Mouse (Mus musculus): ENCODE results near the gene Acp5. TPM values are rescaled to one million over a fixed set of nuclear protein-coding genes. Genes with fewer than 3 reads are reported as not detected.

Acp5 gene
- polyA plus RNA-seq, 1 experiment from 2014 or later, result 0.66 TPM

DNA sequence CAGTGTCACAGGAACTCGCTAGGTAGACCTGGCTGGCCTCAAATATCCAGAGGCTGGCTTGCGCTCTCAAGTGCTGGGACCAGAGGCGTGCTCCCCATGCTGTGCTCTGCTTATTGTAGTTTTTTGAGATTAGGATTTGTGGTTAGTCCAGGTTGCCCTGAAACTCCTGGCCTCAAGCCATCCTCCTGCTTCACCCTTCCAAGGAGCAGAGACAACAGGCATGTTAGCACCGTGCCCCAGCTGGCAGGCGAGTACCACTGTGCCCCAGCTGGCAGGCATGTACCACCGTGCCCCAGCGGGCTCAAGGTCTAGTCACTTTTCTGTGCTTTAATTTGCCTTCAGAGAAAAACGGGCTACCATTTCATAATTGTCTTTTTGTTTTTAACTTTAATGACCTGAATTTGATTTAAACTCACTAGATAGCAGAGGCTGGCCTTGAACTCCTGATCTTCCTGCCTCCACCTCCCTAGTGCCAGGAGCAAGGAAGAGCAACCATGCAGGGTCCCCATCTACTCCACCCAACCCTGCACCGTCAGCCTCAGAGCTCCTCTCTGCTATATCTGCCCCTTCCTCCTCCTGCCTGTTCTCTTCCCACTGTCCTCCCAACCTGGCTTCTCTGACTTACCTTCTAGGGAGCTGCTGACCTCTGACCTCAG is 395 bp downstream of the Acp5 start:
- Histone ChIP-seq H3K36me3 (replicated peaks) (no peaks in the 10 kb centered on the region), H3K27ac (no peak overlapping the region), H3K27me3 (replicated peaks) (peaks cover 22% of the 10 kb centered on the region), H3K4me2 (no peak overlapping the region), H3K4me3 (no peak overlapping the region), H3K9me3 (no peaks in the 10 kb centered on the region), H3K4me1 (peaks cover 3% of the 10 kb centered on the region; the same call in 1 of the 2 replicates), H3K9ac (no peak overlapping the region)
- WGBS, result 80% methylated on average over 9 of the region's 9 CpGs
- no peak for ATAC-seq (replicated peaks)

DNA sequence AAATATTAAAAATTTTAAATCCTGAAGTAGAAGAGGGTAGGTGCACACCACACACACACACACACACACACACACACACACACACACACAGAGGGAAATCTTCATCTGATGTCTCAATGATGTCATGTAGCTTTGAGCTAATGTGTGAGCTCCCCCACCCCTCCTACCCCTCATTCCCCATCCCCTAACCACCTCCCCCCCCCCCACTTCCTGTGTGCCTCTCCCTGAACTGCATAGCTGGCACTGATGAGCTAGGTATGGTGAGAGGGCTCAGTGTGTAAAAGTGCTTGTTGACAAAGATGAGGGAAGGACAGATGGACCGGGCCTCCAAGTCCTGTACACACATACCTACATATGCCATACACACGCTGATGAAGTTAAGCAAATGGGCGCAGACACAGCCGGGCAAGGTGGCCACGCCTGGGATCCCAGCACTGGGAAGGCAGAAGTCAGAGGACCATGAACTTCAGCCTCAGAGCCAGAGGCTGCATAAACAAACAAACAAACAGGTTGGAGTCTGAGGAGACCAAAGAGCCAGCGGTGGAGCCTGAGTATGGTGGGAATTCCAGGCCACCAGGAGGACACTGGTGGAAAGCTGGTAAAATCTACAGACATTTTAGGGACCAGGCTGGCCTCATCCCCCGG is 1.1 kb downstream of the Acp5 start:
- WGBS, result 87% methylated on average over 7 of the region's 7 CpGs
- Histone ChIP-seq H3K27ac (no peak overlapping the region), H3K36me3 (replicated peaks) (no peaks in the 10 kb centered on the region), H3K9ac (no peak overlapping the region), H3K4me1 (peaks cover 3% of the 10 kb centered on the region; the same call in 1 of the 2 replicates), H3K9me3 (no peaks in the 10 kb centered on the region), H3K4me2 (no peak overlapping the region), H3K4me3 (no peak overlapping the region), H3K27me3 (replicated peaks) (peaks cover 22% of the 10 kb centered on the region)
- ATAC-seq (replicated peaks), result no peak

DNA sequence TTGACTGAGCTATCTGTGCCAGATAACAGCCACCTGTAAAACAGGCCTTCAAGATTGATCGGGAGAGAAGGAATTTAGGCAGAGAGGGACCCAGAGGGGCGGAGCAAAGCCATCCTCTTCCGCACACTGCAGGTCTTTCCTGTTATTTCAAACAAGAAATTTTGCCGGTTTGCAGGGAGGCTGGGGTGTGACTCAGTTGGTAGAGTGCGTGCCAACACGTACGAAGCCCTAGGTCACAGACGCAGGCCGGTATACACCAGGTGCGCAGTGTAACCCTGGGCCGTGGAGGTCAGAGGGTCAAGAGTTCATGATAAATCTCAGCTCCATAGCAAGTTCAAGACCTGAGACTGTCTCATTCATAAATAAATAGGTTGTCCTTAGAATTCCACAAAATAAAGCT is 3.3 kb downstream of the Acp5 start:
- peaks cover 2% of the 10 kb centered on the region; the same call in 1 of the 2 replicates for H3K4me1 ChIP-seq
- no peaks in the 10 kb centered on the region for H3K9me3 ChIP-seq
- H3K9ac ChIP-seq, result no peak overlapping the region
- no peak overlapping the region for H3K4me3 ChIP-seq
- no peak for ATAC-seq (replicated peaks)
- no peak overlapping the region for H3K27ac ChIP-seq
- peaks cover 22% of the 10 kb centered on the region for H3K27me3 ChIP-seq (replicated peaks)
- no peaks in the 10 kb centered on the region for H3K36me3 ChIP-seq (replicated peaks)
- peak overlapping the region; percentile 34 for H3K4me2 ChIP-seq
- 55% methylated on average over 11 of the region's 11 CpGs for WGBS

DNA sequence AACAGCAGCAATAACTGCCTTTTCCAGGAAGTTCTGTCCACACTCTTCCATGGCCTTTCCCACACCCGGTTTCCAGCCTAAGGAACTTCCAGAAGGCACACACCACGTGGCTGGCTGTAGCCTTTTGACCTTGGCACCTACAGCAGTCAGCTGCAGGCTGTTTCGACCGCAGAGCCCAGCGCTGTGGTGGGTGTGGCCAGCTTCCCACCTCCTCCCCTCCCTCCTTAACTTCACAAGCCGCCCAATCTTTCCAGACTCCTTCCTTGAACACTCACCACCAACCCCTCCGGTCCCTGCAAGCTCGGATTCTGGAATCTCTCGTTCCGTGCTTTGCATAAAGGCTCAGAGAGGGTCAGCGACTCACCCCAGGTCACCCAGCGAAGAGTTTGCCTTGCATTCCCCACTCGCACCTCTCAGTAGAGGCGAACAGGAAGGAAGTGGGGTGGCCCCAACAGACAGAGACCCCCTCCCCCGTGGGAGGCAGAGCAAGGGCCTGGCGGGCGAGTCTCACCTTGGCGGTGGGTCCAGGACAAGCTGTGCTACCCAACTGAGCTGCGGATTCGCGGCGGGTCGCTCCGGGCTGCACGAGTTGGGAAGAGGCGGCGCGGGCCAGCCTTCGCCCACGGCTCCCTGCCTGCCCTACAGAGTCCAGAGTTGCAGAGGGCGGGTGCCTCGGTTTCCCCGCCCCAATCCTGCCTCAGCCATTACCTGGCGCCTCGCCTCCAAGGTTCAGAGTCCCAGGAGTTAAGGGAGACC is 4.1 kb downstream of the Acp5 start:
- no peak overlapping the region; the same call in 1 of the 2 replicates for H3K4me3 ChIP-seq

DNA sequence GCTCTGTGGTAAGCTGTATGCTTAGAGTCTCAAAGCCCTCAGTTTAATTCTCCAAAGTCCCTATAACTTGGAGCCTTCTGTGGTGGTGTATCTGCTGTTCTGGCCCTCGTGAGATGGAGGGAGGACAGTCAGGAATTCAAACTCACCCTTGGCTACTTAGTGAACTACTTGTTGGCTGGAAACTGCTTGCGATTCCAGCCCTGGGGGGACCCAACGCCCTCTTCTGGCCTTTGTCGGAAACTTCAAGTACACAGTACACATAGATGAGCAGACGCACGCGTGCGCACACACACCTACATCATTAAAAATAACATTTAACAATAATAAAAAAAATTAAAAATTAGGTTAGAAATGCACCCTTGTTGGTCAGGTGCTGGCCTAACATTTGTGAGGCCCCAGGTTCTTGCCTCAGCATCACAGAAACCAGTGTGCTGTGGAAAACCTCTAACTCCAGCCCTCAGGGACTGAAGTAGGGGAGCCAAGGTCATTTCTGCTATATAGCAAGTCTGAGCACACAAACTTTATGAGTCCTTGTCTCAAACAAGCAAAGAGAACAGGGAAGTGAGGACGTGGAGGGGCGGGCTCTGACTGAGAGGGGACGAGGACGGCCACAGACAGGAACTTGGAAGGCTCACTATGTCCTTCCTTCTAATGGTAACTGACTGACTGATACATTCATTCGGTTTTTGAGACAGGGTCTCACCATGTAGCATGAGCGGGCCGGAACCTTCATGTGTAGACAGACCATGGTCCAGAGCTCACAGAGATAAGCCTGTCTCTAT is 10.1 kb downstream of the Acp5 start:
- no peak for ATAC-seq (replicated peaks)
- WGBS, result 87% methylated on average over 15 of the region's 15 CpGs
- no peak overlapping the region for H3K9ac ChIP-seq

More for the DNA sequence above, 4.1 kb downstream of the Acp5 start:
- ATAC-seq (replicated peaks), result no peak
- no peaks in the 10 kb centered on the region for H3K9me3 ChIP-seq
- H3K36me3 ChIP-seq (replicated peaks), result no peaks in the 10 kb centered on the region
- H3K4me2 ChIP-seq, result peak overlapping the region; percentile 34
- H3K4me1 ChIP-seq, result no peaks in the 10 kb centered on the region
- H3K27ac ChIP-seq, result no peak overlapping the region
- peaks cover 22% of the 10 kb centered on the region for H3K27me3 ChIP-seq (replicated peaks)
- H3K9ac ChIP-seq, result no peak overlapping the region
- WGBS, result 2% methylated on average over 35 of the region's 35 CpGs

DNA sequence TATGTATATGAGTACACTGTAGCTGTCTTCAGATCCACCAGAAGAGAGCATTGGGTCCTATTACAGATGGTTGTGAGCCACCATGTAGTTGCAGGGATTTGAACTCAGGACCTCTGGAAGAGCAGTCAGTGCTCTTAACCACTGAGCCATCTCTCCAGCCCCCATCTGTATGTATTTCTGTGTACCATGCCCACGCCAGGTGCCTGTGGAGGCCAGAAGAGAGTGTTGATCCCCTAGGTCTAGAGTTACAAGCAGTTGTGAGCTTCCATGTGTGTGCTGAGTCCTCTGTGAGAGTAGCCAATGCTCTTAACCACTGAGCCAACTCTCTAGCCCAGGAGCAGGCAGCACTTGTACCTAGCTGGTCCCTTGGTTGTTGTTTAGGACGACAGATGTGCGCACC is 11.3 kb downstream of the Acp5 start:
- ATAC-seq (replicated peaks), result no peak
- Histone ChIP-seq H3K4me1 (no peaks in the 10 kb centered on the region), H3K27me3 (replicated peaks) (no peaks in the 10 kb centered on the region), H3K4me2 (no peak overlapping the region), H3K36me3 (replicated peaks) (no peaks in the 10 kb centered on the region), H3K9me3 (no peaks in the 10 kb centered on the region), H3K9ac (no peak overlapping the region), H3K27ac (no peak overlapping the region), H3K4me3 (no peak overlapping the region)
- 87% methylated on average over 3 of the region's 3 CpGs for WGBS

More for the DNA sequence above, 10.1 kb downstream of the Acp5 start:
- Histone ChIP-seq H3K9me3 (no peaks in the 10 kb centered on the region), H3K27ac (no peak overlapping the region), H3K4me3 (no peak overlapping the region), H3K36me3 (replicated peaks) (no peaks in the 10 kb centered on the region), H3K27me3 (replicated peaks) (0 out of 2 replicates have a peak, but pooled peaks cover 2% of the 10 kb centered on the region), H3K4me2 (no peak overlapping the region), H3K4me1 (no peaks in the 10 kb centered on the region)

DNA sequence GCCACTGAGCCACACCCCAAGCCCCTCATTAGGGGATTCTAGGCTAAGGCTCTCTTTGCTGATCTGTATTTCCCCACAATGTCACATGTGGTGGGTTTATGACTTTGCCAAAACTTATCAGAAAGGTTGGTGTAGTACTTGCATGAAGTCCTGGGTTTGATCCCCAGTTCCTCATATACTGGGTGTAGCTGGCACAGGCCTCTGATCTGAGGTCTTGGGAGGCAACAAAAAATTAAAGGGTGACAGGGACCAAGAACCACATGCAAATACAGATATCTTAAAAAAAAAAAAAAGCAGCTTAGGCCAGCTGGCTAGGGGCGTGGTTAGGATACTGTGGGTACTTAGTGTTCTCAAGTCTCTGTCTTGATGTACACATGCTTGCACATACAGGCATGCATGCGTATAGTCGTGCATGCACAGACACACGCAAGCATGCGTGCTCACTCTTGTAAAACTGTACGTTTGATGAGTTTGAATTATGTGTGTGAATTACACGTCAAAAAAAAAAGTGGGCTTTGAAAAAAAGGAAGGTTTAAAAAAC is 12.4 kb downstream of the Acp5 start:
- H3K9ac ChIP-seq, result no peak overlapping the region
- no peaks in the 10 kb centered on the region for H3K36me3 ChIP-seq (replicated peaks)
- H3K9me3 ChIP-seq, result no peaks in the 10 kb centered on the region
- no peak overlapping the region for H3K27ac ChIP-seq
- 88% methylated on average over 7 of the region's 7 CpGs for WGBS
- no peak overlapping the region for H3K4me2 ChIP-seq
- no peak overlapping the region for H3K4me3 ChIP-seq
- H3K4me1 ChIP-seq, result no peaks in the 10 kb centered on the region
- no peak for ATAC-seq (replicated peaks)
- no peaks in the 10 kb centered on the region for H3K27me3 ChIP-seq (replicated peaks)

DNA sequence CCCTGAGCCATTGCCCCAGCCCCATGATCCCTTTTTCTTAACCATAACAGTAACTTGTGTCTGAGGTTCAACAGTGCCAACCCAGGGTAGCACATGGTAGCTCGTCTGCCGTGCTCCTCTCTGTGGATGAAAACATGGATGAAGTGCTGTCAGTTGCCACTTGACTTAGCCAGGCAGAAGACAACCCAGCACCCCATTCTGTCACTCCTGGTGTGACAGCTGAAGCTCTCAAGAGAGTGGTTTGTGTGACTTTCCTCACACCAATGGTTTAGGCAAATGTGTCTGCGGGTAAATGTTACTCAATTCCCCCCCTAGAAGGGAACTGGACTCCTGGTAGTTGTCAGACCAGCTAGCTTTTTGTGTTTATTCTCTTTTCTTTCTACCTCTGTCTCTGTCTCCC is 13.5 kb downstream of the Acp5 start:
- no peak overlapping the region for H3K4me3 ChIP-seq
- whole genome bisulfite sequencing, result 83% methylated on average over 3 of the region's 3 CpGs

DNA sequence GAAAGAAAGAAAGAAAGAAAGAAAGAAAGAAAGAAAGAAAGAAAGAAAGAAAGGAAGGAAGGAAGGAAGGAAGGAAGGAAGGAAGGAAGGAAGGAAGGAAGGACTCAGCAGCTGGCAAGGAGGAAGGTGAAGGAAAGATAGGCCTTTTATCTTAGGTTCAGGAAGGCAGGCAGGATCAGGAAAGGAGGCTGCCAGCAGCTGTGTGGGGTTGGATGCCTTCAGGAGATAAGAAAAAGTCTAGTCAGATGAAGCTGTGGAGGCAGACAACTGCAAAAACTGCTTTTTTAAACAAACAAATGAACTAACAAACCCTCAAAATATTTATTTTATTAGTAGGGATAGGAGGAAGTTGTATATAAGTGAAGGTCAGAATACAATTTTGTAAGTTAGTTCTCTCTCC is 14.0 kb downstream of the Acp5 start:
- H3K9ac ChIP-seq, result no peak overlapping the region
- H3K4me1 ChIP-seq, result peaks cover 8% of the 10 kb centered on the region; the same call in 1 of the 2 replicates
- ATAC-seq (replicated peaks), result no peak
- H3K27me3 ChIP-seq (replicated peaks), result no peaks in the 10 kb centered on the region
- no peak overlapping the region for H3K4me2 ChIP-seq
- no peak overlapping the region for H3K27ac ChIP-seq
- no peak overlapping the region for H3K4me3 ChIP-seq
- H3K9me3 ChIP-seq, result no peaks in the 10 kb centered on the region
- H3K36me3 ChIP-seq (replicated peaks), result no peaks in the 10 kb centered on the region

More for the DNA sequence above, 13.5 kb downstream of the Acp5 start:
- no peaks in the 10 kb centered on the region for H3K27me3 ChIP-seq (replicated peaks)
- H3K36me3 ChIP-seq (replicated peaks), result no peaks in the 10 kb centered on the region
- no peak overlapping the region for H3K27ac ChIP-seq
- no peaks in the 10 kb centered on the region for H3K9me3 ChIP-seq
- H3K4me2 ChIP-seq, result no peak overlapping the region
- no peak overlapping the region for H3K9ac ChIP-seq
- peaks cover 8% of the 10 kb centered on the region; the same call in 1 of the 2 replicates for H3K4me1 ChIP-seq
- no peak for ATAC-seq (replicated peaks)

DNA sequence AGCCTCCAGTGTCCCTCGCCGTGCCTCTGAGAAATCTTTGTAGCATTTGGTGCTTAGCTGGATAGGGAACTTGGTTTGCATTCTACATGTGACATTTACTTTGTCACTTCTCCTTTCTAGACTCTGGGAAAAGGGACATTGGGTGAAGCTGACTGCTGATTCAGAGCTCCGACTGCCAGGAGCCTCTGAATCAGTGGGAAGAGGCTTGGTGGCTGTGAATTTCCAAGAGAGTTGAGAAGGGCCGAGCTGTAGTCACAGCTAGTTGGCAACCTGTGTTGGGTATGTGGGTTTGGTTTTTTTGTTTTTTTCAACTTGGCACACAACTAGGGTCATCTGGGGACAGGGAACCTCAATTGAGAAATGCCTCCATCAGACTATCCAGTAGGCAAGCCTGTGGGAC is 16.0 kb downstream of the Acp5 start:
- 92% methylated on average over 4 of the region's 4 CpGs for WGBS
- no peak overlapping the region for H3K4me2 ChIP-seq
- H3K27ac ChIP-seq, result no peak overlapping the region
- ATAC-seq (replicated peaks), result no peak
- no peak overlapping the region for H3K4me3 ChIP-seq
- peaks cover 20% of the 10 kb centered on the region for H3K4me1 ChIP-seq
- no peaks in the 10 kb centered on the region for H3K27me3 ChIP-seq (replicated peaks)
- H3K9ac ChIP-seq, result no peak overlapping the region
- no peaks in the 10 kb centered on the region for H3K36me3 ChIP-seq (replicated peaks)
- H3K9me3 ChIP-seq, result no peaks in the 10 kb centered on the region

DNA sequence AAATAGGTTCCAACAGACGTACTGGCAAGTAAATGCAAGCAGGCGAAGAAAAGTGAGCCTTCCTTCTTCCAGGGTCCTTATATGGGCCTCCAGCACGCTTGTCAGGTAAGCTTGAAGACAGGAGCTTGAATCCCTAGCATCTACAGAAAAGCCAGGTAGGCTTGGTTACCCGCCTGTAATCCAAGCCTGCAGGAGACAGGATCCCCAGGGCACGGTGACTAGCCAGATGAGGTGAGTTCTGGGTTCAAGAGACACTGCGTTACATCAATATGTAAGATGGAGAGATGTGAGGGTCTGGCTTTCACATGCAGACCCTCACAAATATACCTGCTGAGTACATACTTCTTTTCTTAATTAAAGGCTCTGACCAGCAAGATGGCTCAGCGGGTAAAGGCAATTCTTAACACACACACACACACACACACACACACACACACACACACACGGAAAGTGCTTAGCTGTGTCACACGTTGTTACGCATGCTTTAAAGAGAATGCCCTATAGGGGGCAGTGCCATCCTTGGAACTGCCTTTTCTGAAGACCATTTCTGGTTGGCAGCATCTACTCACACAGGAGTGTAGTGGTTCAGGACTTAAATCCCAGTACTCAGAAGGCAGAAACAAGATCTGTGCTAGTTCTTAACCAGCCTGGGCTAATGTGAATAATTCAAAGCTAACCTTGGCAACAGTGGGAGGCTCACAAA is 17.6 kb downstream of the Acp5 start:
- Histone ChIP-seq H3K4me3 (peak overlapping the region; percentile 67), H3K27ac (peak overlapping the region; percentile 72; the same call in 1 of the 2 replicates), H3K27me3 (replicated peaks) (no peaks in the 10 kb centered on the region), H3K36me3 (replicated peaks) (0 out of 2 replicates have a peak, but pooled peaks cover 1% of the 10 kb centered on the region), H3K4me1 (peaks cover 20% of the 10 kb centered on the region), H3K4me2 (peak overlapping the region; percentile 77), H3K9ac (peak overlapping the region; percentile 60; the same call in 1 of the 2 replicates), H3K9me3 (no peaks in the 10 kb centered on the region)
- ATAC-seq (replicated peaks), result no peak
- 47% methylated on average over 10 of the region's 10 CpGs for WGBS

All from midbrain, embryonic 15.5 days (tissue).